Mouse (Mus musculus) hindbrain, embryonic 11.5 days (tissue): ENCODE measurements around the gene Rtn4rl2. TPM values are rescaled to one million over a fixed set of nuclear protein-coding genes. Genes with fewer than 3 reads are reported as not detected.
A peak's percentile ranks its signal among the peaks of the same experiment; 100 is the strongest.
"Not testable (repeated sequence)": the region's sequence is repeated elsewhere in the genome, so short reads cannot be mapped to it uniquely, and the experiment has no call there.

Experiments
- ATAC-seq: fragments of 200-750 bp; cut with Nextera tagmentation; 2 replicates; pipeline ENCODE4 v1.8.0; 2017; ENCODE audit warnings: mild to moderate bottlenecking, moderate TSS enrichment, moderate library complexity; ENCODE audit not compliant: low FRiP score
- DNase-seq: peaks from one replicate; pipeline ENCODE4 v3.0.0-alpha.2; 2015; ENCODE audit warnings: low spot score
- H3K27ac ChIP-seq: fragments of 300-500 bp; sonication (generic); 2 replicates; pipeline ENCODE4 v1.5.1; 2014; ENCODE audit warnings: mild to moderate bottlenecking, low read depth, low read length
- H3K27me3 ChIP-seq: fragments of 300-500 bp; sonication (generic); 2 replicates; pipeline ENCODE4 v1.6.1; 2014; ENCODE audit warnings: mild to moderate bottlenecking, low read length, moderate library complexity, mixed read lengths; ENCODE audit not compliant: control insufficient read depth, insufficient read depth
- H3K36me3 ChIP-seq: fragments of 300-500 bp; sonication (generic); 2 replicates; pipeline ENCODE4 v1.6.1; 2014; ENCODE audit warnings: mild to moderate bottlenecking, low read length, moderate library complexity, mixed read lengths; ENCODE audit not compliant: control insufficient read depth, insufficient read depth
- H3K4me1 ChIP-seq: fragments of 300-500 bp; sonication (generic); replicated peaks from 2 replicates; pipeline ENCODE4 v1.6.1; 2014; ENCODE audit warnings: low read length, mixed read lengths; ENCODE audit not compliant: control insufficient read depth, insufficient read depth
- H3K4me2 ChIP-seq: fragments of 300-500 bp; sonication (generic); replicated peaks from 2 replicates; pipeline ENCODE4 v1.6.1; 2014; ENCODE audit warnings: mild to moderate bottlenecking, low read depth, low read length
- H3K4me3 ChIP-seq: fragments of 300-500 bp; sonication (generic); 2 replicates; pipeline ENCODE4 v1.5.1; 2014; ENCODE audit warnings: low read depth, low read length
- H3K9ac ChIP-seq: fragments of 300-500 bp; sonication (generic); 2 replicates; pipeline ENCODE4 v1.6.1; 2014; ENCODE audit warnings: low read depth, low read length
- H3K9me3 ChIP-seq: fragments of 300-500 bp; sonication (generic); 2 replicates; pipeline ENCODE4 v1.6.1; 2016; ENCODE audit warnings: low read length; ENCODE audit not compliant: control insufficient read depth
- WGBS: fragments of 180-500 bp; shearing (Covaris S2); extraction: QIAGEN DNeasy Blood & Tissue Kit; methylation state at CpG from one replicate; pipeline ENCODE4 v1.1.7; 2014; 5-methylcytosine and 5-hydroxymethylcytosine counted together
- polyA plus RNA-seq: library from polyadenylated mRNA; unstranded; fragments of >200 nt; fragmentation: Nextera tagmentation; extraction: Ambion mirVana; gene quantifications from 2 replicates; pipeline ENCODE4 v1.2.1, GENCODE M21; 2014

Gene Rtn4rl2
- polyA plus RNA-seq, 1 experiment from 2014 or later, result 1.9 TPM

DNA sequence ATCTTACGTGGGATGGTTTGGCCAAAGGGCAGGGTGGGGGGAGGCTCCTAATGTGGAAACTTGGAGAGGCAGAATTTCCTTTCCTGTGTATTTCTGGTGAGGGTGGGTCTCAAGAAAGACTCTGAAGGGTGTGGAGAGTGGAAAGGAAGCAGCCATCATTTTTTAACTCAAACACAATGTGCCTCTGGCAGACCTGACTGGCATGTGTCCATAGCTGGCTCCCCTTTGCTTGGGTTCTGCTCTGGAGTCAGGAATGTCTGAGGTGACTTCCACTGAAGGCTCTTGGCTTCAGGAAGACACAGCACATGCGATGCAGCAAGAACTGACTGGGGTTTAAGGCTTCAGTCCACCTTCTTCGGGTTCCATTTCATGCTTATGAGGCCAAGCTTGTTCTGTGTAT lies 28.8 kb upstream of the Rtn4rl2 start:
- DNase-seq (no peak), ATAC-seq (no peak)
- Histone ChIP-seq H3K4me3 (no peak overlapping the region), H3K4me1 (no peaks in the 10 kb centered on the region; the same call in 1 of the 2 replicates), H3K9me3 (no peaks in the 10 kb centered on the region), H3K27ac (no peak overlapping the region), H3K27me3 (no peaks in the 10 kb centered on the region), H3K9ac (no peak overlapping the region), H3K4me2 (no peak overlapping the region), H3K36me3 (no peaks in the 10 kb centered on the region)
- WGBS, result 76% methylated on average over 3 of the region's 3 CpGs

DNA sequence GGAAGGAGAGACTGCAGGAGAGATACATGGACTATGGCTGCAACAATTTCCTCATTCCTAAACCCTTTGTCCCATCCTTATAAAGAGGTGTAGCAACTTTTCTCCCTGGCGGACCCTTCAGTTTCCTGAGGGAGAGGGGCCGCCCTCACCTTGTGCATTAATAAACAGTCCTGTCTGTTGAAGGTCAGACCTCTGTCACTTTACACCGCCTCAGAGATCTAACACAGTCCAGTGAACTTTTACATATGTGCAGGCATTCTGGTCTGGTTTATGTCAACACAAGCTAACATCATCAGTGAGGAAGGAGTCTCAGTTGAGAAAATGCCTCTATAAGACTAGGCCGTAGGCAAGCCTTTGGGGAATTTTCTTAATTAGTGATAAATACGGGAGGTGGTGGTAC lies 27.4 kb upstream of the Rtn4rl2 start:
- H3K4me1 ChIP-seq, result no peaks in the 10 kb centered on the region; the same call in 1 of the 2 replicates
- H3K4me3 ChIP-seq, result no peak overlapping the region
- H3K9ac ChIP-seq, result no peak overlapping the region
- H3K4me2 ChIP-seq, result no peak overlapping the region
- DNase-seq (no peak), ATAC-seq (no peak)
- no peak overlapping the region for H3K27ac ChIP-seq
- WGBS, result 78% methylated on average over 5 of the region's 5 CpGs
- H3K27me3 ChIP-seq, result no peaks in the 10 kb centered on the region
- H3K9me3 ChIP-seq, result no peaks in the 10 kb centered on the region
- no peaks in the 10 kb centered on the region for H3K36me3 ChIP-seq

DNA sequence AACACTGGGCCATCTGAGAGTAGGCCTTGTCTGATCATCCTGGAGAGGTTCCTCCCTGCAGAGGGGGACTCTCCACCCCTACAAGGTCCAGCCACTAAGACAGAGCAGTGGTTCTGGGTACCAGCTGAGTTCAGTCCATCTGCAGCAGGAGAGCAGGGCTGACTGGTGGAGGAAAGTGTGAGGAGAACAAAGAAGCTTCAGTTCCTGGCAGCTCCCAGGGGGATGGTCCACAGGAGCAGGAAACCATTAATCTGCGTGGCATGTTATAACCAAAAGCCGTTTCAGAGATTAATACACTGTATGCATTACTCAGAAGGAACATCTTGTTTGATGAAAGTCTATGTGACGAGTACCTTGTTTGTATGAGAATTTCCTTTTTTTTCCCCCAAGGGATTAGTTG lies 26.2 kb upstream of the Rtn4rl2 start:
- DNase-seq (no peak), ATAC-seq (no peak)
- 59% methylated on average over 3 of the region's 3 CpGs for WGBS

DNA sequence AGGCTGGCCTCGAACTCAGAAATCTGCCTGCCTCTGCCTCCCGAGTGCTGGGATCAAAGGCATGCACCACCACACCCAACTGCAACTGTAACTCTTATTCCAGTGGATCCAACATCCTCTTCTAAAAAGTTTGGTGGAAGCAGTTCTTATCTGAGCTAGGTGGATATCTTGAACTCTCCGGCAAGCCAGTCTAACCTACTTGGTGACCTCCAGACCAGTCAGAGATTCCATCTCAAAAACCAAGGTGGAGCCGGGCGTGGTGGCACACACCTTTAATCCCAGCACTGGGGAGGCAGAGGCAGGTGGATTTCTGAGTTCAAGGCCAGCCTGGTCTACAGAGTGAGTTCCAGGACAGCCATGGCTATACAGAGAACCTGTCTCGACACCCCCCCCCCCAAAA lies 10.2 kb upstream of the Rtn4rl2 start:
- not testable (repeated sequence) for DNase-seq, H3K27me3 ChIP-seq, H3K9me3 ChIP-seq, H3K9ac ChIP-seq, H3K4me3 ChIP-seq, H3K4me2 ChIP-seq, ATAC-seq, H3K4me1 ChIP-seq, H3K27ac ChIP-seq, H3K36me3 ChIP-seq
- WGBS, result 90% methylated on average over 6 of the region's 6 CpGs

More for the DNA sequence above, 26.2 kb upstream of the Rtn4rl2 start:
- H3K27me3 ChIP-seq, result no peaks in the 10 kb centered on the region
- H3K4me3 ChIP-seq, result no peak overlapping the region
- no peaks in the 10 kb centered on the region for H3K9me3 ChIP-seq
- no peak overlapping the region for H3K9ac ChIP-seq
- no peak overlapping the region for H3K27ac ChIP-seq
- no peak overlapping the region for H3K4me2 ChIP-seq
- H3K4me1 ChIP-seq, result no peaks in the 10 kb centered on the region; the same call in 1 of the 2 replicates
- no peaks in the 10 kb centered on the region for H3K36me3 ChIP-seq

DNA sequence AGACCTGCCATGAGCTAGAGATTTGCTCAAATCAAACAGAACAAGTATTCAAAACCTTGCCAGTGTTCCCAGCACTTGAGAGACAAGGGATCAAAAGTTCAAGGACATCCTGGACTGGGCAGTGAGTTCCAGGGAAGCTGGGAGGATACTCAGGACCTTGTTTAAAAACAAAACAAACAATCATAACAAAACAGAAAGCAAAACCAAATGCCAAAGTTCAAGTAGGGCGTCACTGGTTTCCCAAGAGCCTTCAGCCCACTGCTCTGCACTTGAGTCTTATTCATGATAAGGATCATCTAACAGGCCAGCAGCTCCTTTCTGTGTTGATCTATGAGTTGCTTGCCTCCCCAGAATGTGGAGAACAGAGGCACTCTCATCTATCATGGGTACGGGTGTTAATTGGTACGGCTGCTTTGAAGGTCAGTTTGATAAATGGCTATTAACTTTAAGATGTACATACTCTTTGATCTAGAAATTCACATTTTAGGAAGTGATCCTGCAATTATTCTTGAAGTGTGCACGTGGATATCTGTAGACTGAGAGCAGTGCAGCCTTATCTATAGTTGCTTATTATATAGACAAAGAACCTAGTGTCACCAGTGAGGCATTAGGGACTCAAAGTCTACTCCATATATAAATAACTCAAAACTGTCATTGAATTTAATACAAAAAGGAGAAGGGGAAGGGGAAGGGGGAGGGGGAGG lies 9.1 kb upstream of the Rtn4rl2 start:
- Histone ChIP-seq H3K9ac (no peak overlapping the region), H3K9me3 (no peaks in the 10 kb centered on the region), H3K4me1 (no peaks in the 10 kb centered on the region), H3K27me3 (no peaks in the 10 kb centered on the region), H3K4me3 (no peak overlapping the region), H3K4me2 (no peak overlapping the region), H3K36me3 (no peaks in the 10 kb centered on the region), H3K27ac (no peak overlapping the region)
- 70% methylated on average over 4 of the region's 4 CpGs for WGBS
- DNase-seq, result no peak
- no peak for ATAC-seq

DNA sequence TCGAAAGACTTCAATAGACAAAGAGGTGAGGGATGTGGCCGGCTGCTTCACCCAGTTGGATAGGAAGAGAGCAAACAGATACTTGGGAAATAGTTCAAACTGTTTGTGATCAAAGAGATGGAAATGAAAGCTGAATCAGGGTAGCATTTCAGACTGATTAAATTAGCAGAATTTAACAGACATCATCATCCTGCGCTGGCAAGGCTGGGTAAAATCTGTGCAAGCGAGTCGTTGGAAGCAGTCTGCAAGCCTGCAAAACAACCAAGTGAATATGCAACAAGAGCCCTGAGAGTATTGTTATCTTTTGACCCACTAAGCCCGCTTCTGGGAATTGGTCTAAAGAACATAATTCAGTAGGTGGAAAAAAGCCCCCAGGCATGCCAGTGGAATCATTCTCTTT lies 6.8 kb upstream of the Rtn4rl2 start:
- Histone ChIP-seq H3K27me3 (peaks cover 14% of the 10 kb centered on the region), H3K4me2 (no peak overlapping the region), H3K36me3 (no peaks in the 10 kb centered on the region), H3K9ac (no peak overlapping the region), H3K4me3 (no peak overlapping the region), H3K9me3 (no peaks in the 10 kb centered on the region), H3K27ac (no peak overlapping the region), H3K4me1 (peaks cover 5% of the 10 kb centered on the region)
- 54% methylated on average over 6 of the region's 6 CpGs for WGBS
- DNase-seq, result no peak
- no peak for ATAC-seq

DNA sequence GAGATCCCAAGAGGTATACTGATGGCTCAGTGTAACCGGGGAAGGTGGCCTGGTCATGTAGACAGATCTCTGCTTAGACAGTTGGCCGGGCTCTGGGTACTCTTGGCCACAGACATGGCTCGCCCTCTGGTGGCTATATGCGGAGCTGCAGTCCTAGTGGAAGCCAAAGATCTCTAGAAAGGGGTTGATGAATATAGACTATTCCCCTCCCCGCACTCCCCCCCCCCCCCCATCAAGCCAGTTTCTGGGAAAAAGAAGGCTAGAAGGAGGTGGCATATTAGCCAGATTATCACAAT lies 3.5 kb upstream of the Rtn4rl2 start:
- no peak overlapping the region for H3K4me3 ChIP-seq
- no peak overlapping the region for H3K9ac ChIP-seq
- no peaks in the 10 kb centered on the region for H3K9me3 ChIP-seq
- H3K27me3 ChIP-seq, result peaks cover 47% of the 10 kb centered on the region
- H3K36me3 ChIP-seq, result no peaks in the 10 kb centered on the region
- peaks cover 13% of the 10 kb centered on the region for H3K4me1 ChIP-seq
- WGBS, result under 1% methylated on average over 5 of the region's 5 CpGs
- peak; percentile 88 for DNase-seq
- ATAC-seq, result peak; percentile 36; the same call in 1 of the 2 replicates
- no peak overlapping the region for H3K27ac ChIP-seq
- H3K4me2 ChIP-seq, result no peak overlapping the region

DNA sequence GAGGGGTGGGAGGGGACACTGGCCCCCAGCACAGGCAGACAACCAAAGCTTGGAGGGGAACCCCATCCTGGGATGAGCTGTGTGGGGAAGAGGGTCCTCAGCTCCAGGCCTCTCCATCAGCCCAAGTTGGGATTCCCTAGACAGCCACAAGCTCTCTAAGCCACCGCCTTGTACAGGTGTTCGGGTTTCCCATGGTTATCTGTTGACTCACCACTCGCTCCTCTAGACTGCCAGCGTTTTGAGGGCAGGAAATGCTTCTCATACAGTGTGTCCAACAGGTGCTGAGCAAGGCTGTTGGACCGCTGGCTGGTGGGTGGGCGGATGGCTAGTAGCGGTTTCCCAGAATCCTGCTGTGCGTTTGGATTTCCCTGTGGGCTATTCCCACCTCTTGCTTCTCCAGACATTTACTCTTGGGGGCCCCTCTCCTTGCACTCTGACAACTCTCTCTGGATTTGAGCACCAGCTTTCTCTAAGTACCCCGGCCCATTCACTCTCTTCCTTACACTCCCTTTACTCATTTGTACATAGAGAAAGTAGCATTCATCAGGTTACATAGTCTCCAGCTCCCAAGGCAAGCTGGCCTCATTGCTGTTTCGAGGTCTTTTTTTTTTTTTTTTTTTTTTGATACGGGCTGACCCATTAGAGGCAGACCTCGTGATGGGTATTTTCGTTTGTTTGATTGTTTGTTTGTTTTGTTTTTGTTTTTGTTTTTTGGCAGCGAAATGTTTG lies 3.0 kb upstream of the Rtn4rl2 start:
- Histone ChIP-seq H3K27me3 (peaks cover 52% of the 10 kb centered on the region), H3K4me2 (peak overlapping the region; percentile 36), H3K4me3 (no peak overlapping the region; the same call in 1 of the 2 replicates), H3K9me3 (no peaks in the 10 kb centered on the region), H3K27ac (no peak overlapping the region), H3K36me3 (no peaks in the 10 kb centered on the region), H3K9ac (no peak overlapping the region), H3K4me1 (peaks cover 13% of the 10 kb centered on the region)
- DNase-seq (no peak), ATAC-seq (no peak)
- 10% methylated on average over 14 of the region's 14 CpGs for WGBS
